Comparison of ENCODE assay signal across 16 mouse cellular contexts in genomic region chr11:78430195-78430878, GRCm38 (mm10). TPM values are rescaled to one million over a fixed set of nuclear protein-coding genes. Genes with fewer than 3 reads are reported as not detected.
"Had no signal": no experiment of that assay in that cellular context is flagged by ENCODE, and none has a peak within 500 bp of the region (broad histone marks: within the 10 kb centered on the region; RNA-seq: fewer than 3 reads in every experiment).

No protein-coding gene starts in this region.

- H3K27ac ChIP-seq: kidney, embryonic 15.5 days; layer of hippocampus, adult 2 months; limb, embryonic 10.5 days; liver, embryonic 15.5 days; midbrain, embryonic 15.5 days; neural tube, embryonic 13.5 days; stomach, postnatal 0 days had no signal

- H3K27me3 ChIP-seq: kidney, embryonic 15.5 days; midbrain, embryonic 15.5 days; neural tube, embryonic 13.5 days had no signal

- H3K9ac ChIP-seq: kidney, embryonic 15.5 days; liver, embryonic 15.5 days; lung, embryonic 14.5 days; midbrain, embryonic 15.5 days; neural tube, embryonic 13.5 days had no signal

- H3K9me3 ChIP-seq: kidney, embryonic 15.5 days; limb, embryonic 10.5 days; liver, embryonic 15.5 days; midbrain, embryonic 15.5 days; neural tube, embryonic 13.5 days had no signal

- H3K4me3 ChIP-seq: kidney, embryonic 15.5 days; layer of hippocampus, adult 2 months; limb, embryonic 10.5 days; liver, embryonic 15.5 days; megakaryocyte, embryonic 14.5 days; midbrain, embryonic 15.5 days; neural tube, embryonic 13.5 days had no signal

- ATAC-seq: midbrain, embryonic 15.5 days had no signal

- H3K4me2 ChIP-seq: kidney, embryonic 15.5 days; liver, embryonic 11.5 days; liver, embryonic 15.5 days; lung, embryonic 14.5 days; midbrain, embryonic 11.5 days; midbrain, embryonic 15.5 days; neural tube, embryonic 13.5 days had no signal

- H3K36me3 ChIP-seq: kidney, embryonic 15.5 days; limb, embryonic 10.5 days; liver, embryonic 15.5 days; midbrain, embryonic 15.5 days; neural tube, embryonic 13.5 days had no signal

- DNase-seq: lung, embryonic 14.5 days; lung, postnatal 10 days; lung, postnatal 4 days; right cerebral cortex, adult 18-20 months; right cerebral cortex, postnatal 25 days; thymus, postnatal 25 days had no signal

- H3K4me1 ChIP-seq: midbrain, embryonic 15.5 days; neural tube, embryonic 13.5 days had no signal

RNA-seq across cellular contexts. Expression of gene Slc13a2, which starts 8.3 kb away (rescaled TPM):
- polyA plus RNA-seq: limb, embryonic 10.5 days; liver, embryonic 11.5 days; lung, embryonic 14.5 days; midbrain, embryonic 11.5 days; midbrain, embryonic 15.5 days; neural tube, embryonic 13.5 days had no signal

RNA-seq across cellular contexts. Expression of gene Foxn1, which starts 44.0 kb away (rescaled TPM):
- polyA plus RNA-seq: limb, embryonic 10.5 days; liver, embryonic 11.5 days; liver, embryonic 15.5 days; lung, embryonic 14.5 days; midbrain, embryonic 11.5 days; midbrain, embryonic 15.5 days; neural tube, embryonic 13.5 days had no signal
